Mouse (Mus musculus) limb, embryonic 12.5 days (tissue): Measurements from ENCODE around the gene Gm49345. TPM values are rescaled to one million over a fixed set of nuclear protein-coding genes. Genes with fewer than 3 reads are reported as not detected.
A peak's percentile ranks its signal among the peaks of the same experiment; 100 is the strongest.

Source experiments
- ATAC-seq: fragments of 200-750 bp; cut with Nextera tagmentation; 2 replicates; pipeline ENCODE4 v1.8.0; 2017; ENCODE audit warnings: low read depth, moderate TSS enrichment; ENCODE audit not compliant: insufficient number of reproducible peaks, insufficient read depth, low FRiP score, low TSS enrichment
- H3K27ac ChIP-seq: fragments of 300-500 bp; sonication (generic); 2 replicates; pipeline ENCODE4 v1.5.1; 2016; ENCODE audit warnings: mild to moderate bottlenecking, moderate library complexity
- H3K27me3 ChIP-seq: fragments of 300-500 bp; sonication (generic); 2 replicates; pipeline ENCODE4 v1.6.1; 2016; ENCODE audit warnings: mild to moderate bottlenecking, moderate library complexity
- H3K36me3 ChIP-seq: fragments of 300-500 bp; sonication (generic); 2 replicates; pipeline ENCODE4 v1.6.1; 2016; ENCODE audit warnings: mild to moderate bottlenecking, moderate library complexity
- H3K4me1 ChIP-seq: fragments of 300-500 bp; sonication (generic); replicated peaks from 2 replicates; pipeline ENCODE4 v1.6.1; 2016
- H3K4me2 ChIP-seq: fragments of 300-500 bp; sonication (generic); 2 replicates; pipeline ENCODE4 v1.6.1; 2016; ENCODE audit warnings: mild to moderate bottlenecking, moderate library complexity
- H3K4me3 ChIP-seq: fragments of 300-500 bp; sonication (generic); replicated peaks from 2 replicates; pipeline ENCODE4 v1.5.1; 2016; ENCODE audit warnings: mild to moderate bottlenecking
- H3K9ac ChIP-seq: fragments of 300-500 bp; sonication (generic); replicated peaks from 2 replicates; pipeline ENCODE4 v1.6.1; 2016; ENCODE audit warnings: mild to moderate bottlenecking, moderate library complexity
- H3K9me3 ChIP-seq: fragments of 300-500 bp; sonication (generic); 2 replicates; pipeline ENCODE4 v1.6.1; 2016; ENCODE audit warnings: mild to moderate bottlenecking, moderate library complexity
- WGBS: fragments of 180-500 bp; shearing (Covaris S2); methylation state at CpG from one replicate; pipeline ENCODE4 v1.1.7; 2016; 5-methylcytosine and 5-hydroxymethylcytosine counted together
- polyA plus RNA-seq: library from polyadenylated mRNA; unstranded; fragments of >200 nt; fragmentation: Nextera tagmentation; extraction: Ambion mirVana; gene quantifications from 2 replicates; pipeline ENCODE4 v1.2.1, GENCODE M21; 2016

Gene Gm49345
- polyA plus RNA-seq, 1 experiment from 2014 or later = not detected

GRCm38 (mm10) chr13:67552505-67553346 is 84.8 kb downstream of the Gm49345 start:
- Histone ChIP-seq H3K9ac (peak overlapping the region; percentile 84), H3K9me3 (no peaks in the 10 kb centered on the region), H3K36me3 (no peaks in the 10 kb centered on the region), H3K4me2 (peak overlapping the region; percentile 70), H3K4me1 (peaks cover 8% of the 10 kb centered on the region), H3K4me3 (peak overlapping the region; percentile 82), H3K27me3 (no peaks in the 10 kb centered on the region), H3K27ac (peak overlapping the region; percentile 94)
- WGBS = under 1% methylated on average over 44 of the region's 44 CpGs
- ATAC-seq = peak; percentile 98

GRCm38 (mm10) chr13:67545941-67546340 is 91.6 kb downstream of the Gm49345 start:
- Histone ChIP-seq H3K36me3 (peaks cover 45% of the 10 kb centered on the region), H3K4me3 (no peak overlapping the region)
- 84% methylated on average over 1 of the region's 1 CpGs for WGBS

More at GRCm38 (mm10) chr13:67545941-67546340, 91.6 kb downstream of the Gm49345 start:
- H3K27ac ChIP-seq = no peak overlapping the region
- H3K27me3 ChIP-seq = no peaks in the 10 kb centered on the region
- H3K9me3 ChIP-seq = peaks cover 2% of the 10 kb centered on the region; the same call in 1 of the 2 replicates
- H3K9ac ChIP-seq = no peak overlapping the region
- H3K4me2 ChIP-seq = no peak overlapping the region
- H3K4me1 ChIP-seq = no peaks in the 10 kb centered on the region
- no peak for ATAC-seq

Other genes starting within 250 kb of the Gm49345 start
- gene Zfp429, start 237.9 kb downstream of the Gm49345 start, polyA plus RNA-seq = 4.9 and 5.1 TPM in 2 replicates
- gene Zfp459, start 216.4 kb downstream of the Gm49345 start, polyA plus RNA-seq = 1.5 and 2.3 TPM in 2 replicates
- 10.4 and 11.4 TPM in 2 replicates for gene Zfp874a, start 186.1 kb downstream of the Gm49345 start, polyA plus RNA-seq
- 2.4 and 3.2 TPM in 2 replicates for gene Zfp874b, start 153.5 kb downstream of the Gm49345 start, polyA plus RNA-seq
- 22.1 and 22.5 TPM in 2 replicates for gene Zfp58, start 137.2 kb downstream of the Gm49345 start, polyA plus RNA-seq
- gene Gm26965, start 111.6 kb downstream of the Gm49345 start, polyA plus RNA-seq = 0.29 TPM in 1 of 2 replicates, not detected in the other
- 26.3 and 26.5 TPM in 2 replicates for gene Zfp87, start 111.6 kb downstream of the Gm49345 start, polyA plus RNA-seq
- 16.5 and 17.6 TPM in 2 replicates for gene Zfp748, start 83.9 kb downstream of the Gm49345 start, polyA plus RNA-seq
- 5.3 TPM in 2 replicates for gene Zfp729b, start 28.1 kb downstream of the Gm49345 start, polyA plus RNA-seq
- gene Zfp729a, start within 50 bp of the Gm49345 start, polyA plus RNA-seq = 3.4 and 3.6 TPM in 2 replicates
- 15.1 and 15.8 TPM in 2 replicates for gene Zfp738, start 49.3 kb upstream of the Gm49345 start, polyA plus RNA-seq
- 8.4 and 9.3 TPM in 2 replicates for gene Zfp65, start 91.4 kb upstream of the Gm49345 start, polyA plus RNA-seq
- gene Zfp85, start 117.5 kb upstream of the Gm49345 start, polyA plus RNA-seq = 5.4 and 7.3 TPM in 2 replicates
- gene Zfp493, start 141.9 kb upstream of the Gm49345 start, polyA plus RNA-seq = 2.4 and 3.0 TPM in 2 replicates
- 8.0 and 9.2 TPM in 2 replicates for gene Zfp273, start 176.0 kb upstream of the Gm49345 start, polyA plus RNA-seq
- 3.5 TPM in 2 replicates for gene Gm10037, start 193.3 kb upstream of the Gm49345 start, polyA plus RNA-seq
- gene BC048507, start 225.6 kb upstream of the Gm49345 start, polyA plus RNA-seq = not detected in 2 replicates